Mouse (Mus musculus) stomach, postnatal 0 days (tissue): Measurements from ENCODE around the gene Serpina3k. TPM values are rescaled to one million over a fixed set of nuclear protein-coding genes. Genes with fewer than 3 reads are reported as not detected.
"Not testable (repeated sequence)": the region's sequence is repeated elsewhere in the genome, so short reads cannot be mapped to it uniquely, and the experiment has no call there.

ENCODE experiments used
- ATAC-seq: fragments of 200-750 bp; cut with Nextera tagmentation; 2 replicates; pipeline ENCODE4 v1.8.0; 2017; ENCODE audit not compliant: low FRiP score, low TSS enrichment
- DNase-seq: peaks from one replicate; pipeline ENCODE4 v3.0.0-alpha.2; 2016; ENCODE audit warnings: low spot score
- H3K27ac ChIP-seq: fragments of 300-500 bp; sonication (generic); replicated peaks from 2 replicates; pipeline ENCODE4 v1.5.1; 2014; ENCODE audit warnings: mild to moderate bottlenecking, control low read depth
- H3K27me3 ChIP-seq: fragments of 300-500 bp; sonication (generic); 2 replicates; pipeline ENCODE4 v1.6.1; 2014; ENCODE audit warnings: low read length; ENCODE audit not compliant: control insufficient read depth, insufficient read depth
- H3K36me3 ChIP-seq: fragments of 300-500 bp; sonication (generic); 2 replicates; pipeline ENCODE4 v1.6.1; 2014; ENCODE audit warnings: low read length, mixed read lengths; ENCODE audit not compliant: control insufficient read depth, insufficient read depth
- H3K4me1 ChIP-seq: fragments of 300-500 bp; sonication (generic); replicated peaks from 2 replicates; pipeline ENCODE4 v1.6.1; 2014; ENCODE audit warnings: antibody characterized with exemption; ENCODE audit not compliant: control insufficient read depth, insufficient read depth
- H3K4me2 ChIP-seq: fragments of 300-500 bp; sonication (generic); replicated peaks from 2 replicates; pipeline ENCODE4 v1.6.1; 2014; ENCODE audit warnings: low read depth, mild to moderate bottlenecking, control low read depth, moderate library complexity
- H3K4me3 ChIP-seq: fragments of 300-500 bp; sonication (generic); 2 replicates; pipeline ENCODE4 v1.5.1; 2014; ENCODE audit warnings: low read depth, low read length, control low read depth
- H3K9ac ChIP-seq: fragments of 300-500 bp; sonication (generic); 2 replicates; pipeline ENCODE4 v1.6.1; 2014; ENCODE audit warnings: mild to moderate bottlenecking, low read length, control low read depth, mixed read lengths
- H3K9me3 ChIP-seq: fragments of 300-500 bp; sonication (generic); 2 replicates; pipeline ENCODE4 v1.6.1; 2016; ENCODE audit warnings: low read length; ENCODE audit not compliant: control insufficient read depth
- CTCF ChIP-seq: IDR thresholded peaks from 2 replicates; pipeline ENCODE4 v1.5.1; 2016; ENCODE audit warnings: antibody characterized with exemption, low read depth, mild to moderate bottlenecking, moderate library complexity
- EP300 ChIP-seq: optimal IDR thresholded peaks from 2 replicates; pipeline ENCODE3; 2016; ENCODE audit warnings: antibody characterized with exemption
- WGBS: fragments of 180-500 bp; shearing (Covaris S2); extraction: QIAGEN DNeasy Blood & Tissue Kit; methylation state at CpG from one replicate; pipeline ENCODE4 v1.1.7; 2014; 5-methylcytosine and 5-hydroxymethylcytosine counted together
- polyA plus RNA-seq: library from polyadenylated mRNA; unstranded; fragments of >200 nt; fragmentation: Nextera tagmentation; extraction: Ambion mirVana; gene quantifications from 2 replicates; pipeline ENCODE4 v1.2.1, GENCODE M21; 2015

The Serpina3k gene
- polyA plus RNA-seq, 1 experiment from 2014 or later = 0.24 TPM

DNA sequence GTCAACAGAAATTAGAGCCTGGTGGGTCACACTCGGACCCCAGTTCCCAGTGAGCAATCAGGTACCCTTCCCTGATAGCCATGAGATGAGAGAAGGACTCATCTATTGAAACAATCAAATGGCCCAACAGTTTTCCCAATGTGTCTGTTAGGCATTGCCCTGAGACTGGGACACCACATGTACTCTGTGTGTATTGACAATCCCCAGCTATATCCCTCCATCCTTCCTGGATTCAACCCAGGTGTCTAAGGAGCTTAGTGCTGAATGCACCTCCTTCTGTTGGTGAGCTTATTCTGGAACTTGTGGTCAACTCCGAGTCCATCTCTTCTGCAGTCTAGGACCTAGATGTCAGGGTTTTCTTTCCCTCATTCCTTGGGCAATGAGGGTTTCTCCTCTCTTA lies 8.8 kb downstream of the Serpina3k start:
- Histone ChIP-seq H3K27ac (no peak overlapping the region), H3K9me3 (no peaks in the 10 kb centered on the region), H3K4me3 (no peak overlapping the region), H3K4me2 (no peak overlapping the region), H3K9ac (no peak overlapping the region), H3K36me3 (no peaks in the 10 kb centered on the region), H3K4me1 (no peaks in the 10 kb centered on the region), H3K27me3 (no peaks in the 10 kb centered on the region)
- WGBS = 85% methylated on average over 2 of the region's 2 CpGs
- no peak for ATAC-seq
- no peak for DNase-seq
- no peak for TF ChIP-seq CTCF
- TF ChIP-seq EP300 = no peak

DNA sequence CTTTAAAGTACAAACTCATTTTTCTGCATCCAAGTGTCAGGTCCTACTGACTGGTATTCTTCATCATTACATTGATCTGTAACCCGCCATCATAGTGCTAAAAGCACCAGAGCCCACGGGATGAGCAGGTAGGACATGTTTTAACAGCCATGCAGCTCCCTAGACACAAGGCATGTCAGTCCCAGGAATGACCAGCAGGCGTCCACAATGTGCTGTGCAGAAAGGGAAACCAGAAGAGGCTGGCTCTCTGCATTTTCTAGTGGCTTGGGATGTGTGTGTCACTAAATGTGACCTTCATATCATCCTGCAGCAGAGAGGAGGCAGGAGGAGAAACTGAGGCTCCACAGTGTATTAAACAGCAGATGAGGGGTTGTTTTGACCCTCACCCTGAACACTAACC lies 13.5 kb downstream of the Serpina3k start:
- H3K9ac ChIP-seq, ATAC-seq, H3K9me3 ChIP-seq, H3K4me1 ChIP-seq, H3K27me3 ChIP-seq, H3K27ac ChIP-seq, H3K4me2 ChIP-seq, H3K4me3 ChIP-seq, H3K36me3 ChIP-seq: not testable (repeated sequence)
- TF ChIP-seq CTCF = peak; percentile 71
- DNase-seq = peak; percentile 21
- 25% methylated on average over 3 of the region's 3 CpGs for WGBS

DNA sequence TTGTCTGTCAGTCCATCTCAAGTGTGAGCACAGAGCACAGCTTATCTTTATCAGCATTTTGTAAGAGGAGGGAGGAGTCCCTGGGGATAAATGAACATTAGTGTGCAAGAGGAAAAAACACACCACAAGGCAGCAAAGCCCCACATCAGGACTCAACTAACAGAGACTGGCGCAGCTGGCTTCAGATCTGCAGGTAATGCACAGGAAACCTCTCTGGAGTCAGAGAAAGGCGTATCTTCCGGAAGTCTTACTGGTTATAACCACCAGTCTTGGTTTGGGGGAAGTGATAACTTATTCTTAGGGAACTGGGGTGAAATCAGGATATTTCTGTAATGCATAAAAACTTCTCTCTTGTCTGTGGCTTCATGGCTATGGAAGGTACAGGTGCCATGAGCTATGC lies 17.7 kb downstream of the Serpina3k start:
- Histone ChIP-seq H3K27me3 (no peaks in the 10 kb centered on the region), H3K4me3 (no peak overlapping the region), H3K9ac (no peak overlapping the region), H3K36me3 (no peaks in the 10 kb centered on the region), H3K27ac (no peak overlapping the region), H3K4me2 (no peak overlapping the region), H3K9me3 (no peaks in the 10 kb centered on the region), H3K4me1 (no peaks in the 10 kb centered on the region)
- 79% methylated on average over 3 of the region's 3 CpGs for WGBS
- ATAC-seq = no peak
- TF ChIP-seq CTCF (no peak), EP300 (no peak)
- no peak for DNase-seq

DNA sequence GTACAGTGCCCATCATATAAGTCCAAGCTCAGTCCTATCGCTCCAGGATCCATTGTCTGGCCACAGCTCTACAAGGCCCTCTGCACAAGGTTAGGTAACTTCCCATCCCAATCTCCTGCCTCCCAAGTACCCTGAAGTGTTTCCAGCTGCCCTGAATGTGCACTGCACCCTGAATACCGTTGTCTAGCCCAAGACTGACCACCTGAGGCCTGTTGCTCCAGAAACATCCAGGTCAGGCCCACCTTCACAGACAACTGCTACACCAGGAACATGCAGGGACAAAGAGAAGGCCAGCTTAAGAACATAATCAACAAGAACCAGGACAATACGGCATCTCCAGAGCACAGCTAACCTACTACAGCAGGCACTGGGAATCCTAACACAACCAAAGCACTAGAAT lies 31.7 kb downstream of the Serpina3k start:
- Histone ChIP-seq H3K27ac (no peak overlapping the region), H3K4me2 (no peak overlapping the region), H3K4me1 (no peaks in the 10 kb centered on the region), H3K36me3 (no peaks in the 10 kb centered on the region), H3K4me3 (no peak overlapping the region), H3K9me3 (no peaks in the 10 kb centered on the region), H3K9ac (no peak overlapping the region), H3K27me3 (no peaks in the 10 kb centered on the region)
- ATAC-seq (no peak), DNase-seq (peak; percentile 5)
- WGBS = 85% methylated on average over 3 of the region's 3 CpGs
- TF ChIP-seq CTCF = no peak
- no peak for TF ChIP-seq EP300

DNA sequence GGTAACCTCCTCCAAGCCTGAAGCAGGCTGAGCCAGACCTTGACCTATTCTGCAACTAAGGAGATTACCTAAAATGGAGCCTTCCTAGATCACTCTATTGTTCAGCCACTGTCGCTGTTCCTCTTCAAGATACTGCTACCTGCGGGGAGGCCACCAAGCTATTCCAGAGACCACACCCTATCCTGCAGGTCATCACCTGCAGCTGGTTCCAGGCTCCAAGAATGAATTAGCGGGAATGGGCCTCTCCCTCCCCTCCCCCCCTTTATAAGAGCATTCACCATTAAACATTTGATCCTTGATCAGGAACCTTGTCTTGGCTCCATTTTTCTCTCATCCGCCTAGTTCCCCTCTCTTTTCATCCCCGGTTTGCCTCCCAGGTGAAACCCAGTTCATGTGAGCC lies 38.9 kb downstream of the Serpina3k start:
- not testable (repeated sequence) for ATAC-seq, H3K9ac ChIP-seq, H3K4me1 ChIP-seq, H3K4me2 ChIP-seq, DNase-seq, H3K9me3 ChIP-seq, H3K27ac ChIP-seq, H3K4me3 ChIP-seq, H3K27me3 ChIP-seq, H3K36me3 ChIP-seq
- WGBS = 68% methylated on average over 5 of the region's 5 CpGs

DNA sequence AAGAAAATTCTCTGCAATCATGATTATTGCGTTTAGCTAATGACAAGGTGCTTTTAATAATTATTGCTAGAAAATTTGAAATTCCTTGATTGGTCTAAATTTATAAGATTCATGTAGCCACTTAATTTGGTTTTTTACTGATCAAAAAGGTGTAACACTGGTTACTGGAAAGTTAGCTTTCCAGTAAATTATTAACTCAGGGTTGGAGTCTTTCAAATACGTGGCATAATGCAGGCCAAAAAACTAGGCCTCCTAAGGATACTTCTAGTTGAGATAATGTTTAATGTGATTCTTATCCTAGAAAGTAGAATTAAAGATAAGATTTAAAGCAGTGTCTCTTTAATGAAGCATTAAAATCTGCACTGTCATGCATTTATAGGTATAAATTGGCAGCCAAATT lies 40.1 kb downstream of the Serpina3k start:
- not testable (repeated sequence) for DNase-seq, H3K36me3 ChIP-seq, H3K4me1 ChIP-seq, H3K9me3 ChIP-seq, H3K27me3 ChIP-seq, H3K4me2 ChIP-seq, H3K27ac ChIP-seq, ATAC-seq, H3K9ac ChIP-seq, H3K4me3 ChIP-seq
- 58% methylated on average over 2 of the region's 2 CpGs for WGBS

DNA sequence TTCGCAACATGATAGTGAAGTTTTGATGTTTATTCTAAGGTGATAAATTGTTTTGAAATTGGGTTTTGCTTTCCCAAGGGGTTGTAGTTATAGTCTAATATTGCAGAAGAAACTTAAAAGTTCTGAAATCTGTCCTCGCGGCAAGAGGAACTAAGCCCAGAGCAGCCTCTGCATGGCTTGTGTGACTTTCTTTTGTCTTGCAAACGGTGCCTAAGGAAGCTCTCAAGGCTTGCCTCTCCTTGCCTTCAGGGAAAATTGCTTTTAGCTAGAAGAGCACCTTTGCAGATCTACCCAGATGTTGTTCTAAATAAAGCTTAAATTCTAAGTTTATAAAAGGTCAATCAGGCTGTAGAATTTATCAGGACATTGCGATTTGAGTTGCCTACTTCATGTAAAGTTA lies 40.5 kb downstream of the Serpina3k start:
- not testable (repeated sequence) for ATAC-seq, H3K4me2 ChIP-seq, H3K9me3 ChIP-seq, H3K27ac ChIP-seq, H3K9ac ChIP-seq, H3K36me3 ChIP-seq, H3K27me3 ChIP-seq, H3K4me1 ChIP-seq, H3K4me3 ChIP-seq, DNase-seq
- WGBS = 54% methylated on average over 5 of the region's 5 CpGs
